Mouse (Mus musculus) neural tube, embryonic 13.5 days (tissue): ENCODE results near the gene 4933415F23Rik. TPM values are rescaled to one million over a fixed set of nuclear protein-coding genes. Genes with fewer than 3 reads are reported as not detected.

Experiments used
- ATAC-seq: fragments of 200-750 bp; cut with Nextera tagmentation; 2 replicates; pipeline ENCODE4 v1.8.0; 2017; ENCODE audit warnings: low read depth, mild to moderate bottlenecking, moderate TSS enrichment, moderate library complexity
- H3K27ac ChIP-seq: fragments of 300-500 bp; sonication (generic); replicated peaks from 2 replicates; pipeline ENCODE4 v1.5.1; 2015; ENCODE audit warnings: moderate library complexity, mild to moderate bottlenecking, inconsistent platforms
- H3K27me3 ChIP-seq: fragments of 300-500 bp; sonication (generic); 2 replicates; pipeline ENCODE4 v1.6.1; 2015; ENCODE audit warnings: mild to moderate bottlenecking, inconsistent platforms
- H3K36me3 ChIP-seq: fragments of 300-500 bp; sonication (generic); 2 replicates; pipeline ENCODE4 v1.6.1; 2015; ENCODE audit warnings: mild to moderate bottlenecking, inconsistent platforms
- H3K4me1 ChIP-seq: fragments of 300-500 bp; sonication (generic); replicated peaks from 2 replicates; pipeline ENCODE4 v1.6.1; 2015; ENCODE audit warnings: inconsistent platforms
- H3K4me2 ChIP-seq: fragments of 300-500 bp; sonication (generic); 2 replicates; pipeline ENCODE4 v1.6.1; 2015; ENCODE audit warnings: inconsistent platforms, mild to moderate bottlenecking, moderate library complexity
- H3K4me3 ChIP-seq: fragments of 300-500 bp; sonication (generic); 2 replicates; pipeline ENCODE4 v1.5.1; 2015; ENCODE audit warnings: mild to moderate bottlenecking, inconsistent platforms
- H3K9ac ChIP-seq: fragments of 300-500 bp; sonication (generic); 2 replicates; pipeline ENCODE4 v1.6.1; 2015; ENCODE audit warnings: moderate library complexity, mild to moderate bottlenecking, inconsistent platforms
- H3K9me3 ChIP-seq: fragments of 300-500 bp; sonication (generic); 2 replicates; pipeline ENCODE4 v1.6.1; 2016; ENCODE audit warnings: inconsistent platforms
- WGBS: fragments of 180-500 bp; shearing (Covaris S2); methylation state at CpG from one replicate; pipeline ENCODE4 v1.1.7; 2015; 5-methylcytosine and 5-hydroxymethylcytosine counted together
- polyA plus RNA-seq: library from polyadenylated mRNA; unstranded; fragments of >200 nt; fragmentation: Nextera tagmentation; extraction: Ambion mirVana; gene quantifications from 2 replicates; pipeline ENCODE4 v1.2.1, GENCODE M21; 2015

4933415F23Rik gene
- polyA plus RNA-seq, 1 experiment from 2014 or later, result 0.14 TPM

DNA sequence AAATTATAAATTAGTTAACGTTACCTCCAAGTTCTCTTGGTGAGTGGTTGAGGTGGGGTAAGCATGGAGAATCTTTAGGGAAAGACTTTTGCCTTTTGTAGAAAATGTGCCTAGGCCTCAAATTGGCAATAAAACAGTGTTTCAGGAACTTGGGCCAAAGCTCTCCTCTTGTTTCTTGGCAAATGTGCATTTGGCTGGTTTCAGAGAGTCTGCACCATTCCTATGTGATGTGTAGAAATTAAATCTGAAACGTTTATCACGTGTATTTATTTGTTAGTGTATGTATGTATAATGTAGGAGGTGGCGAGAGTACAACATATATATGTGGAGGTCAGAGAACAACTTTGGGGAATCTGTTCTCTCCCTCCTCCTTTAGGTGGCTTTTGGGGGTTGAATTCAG is 4.1 kb downstream of the 4933415F23Rik start:
- no peak overlapping the region for H3K4me2 ChIP-seq
- H3K27ac ChIP-seq, result no peak overlapping the region
- no peaks in the 10 kb centered on the region for H3K4me1 ChIP-seq
- H3K4me3 ChIP-seq, result no peak overlapping the region
- no peaks in the 10 kb centered on the region for H3K36me3 ChIP-seq
- WGBS, result 85% methylated on average over 4 of the region's 4 CpGs
- H3K27me3 ChIP-seq, result no peaks in the 10 kb centered on the region
- ATAC-seq, result no peak
- no peaks in the 10 kb centered on the region for H3K9me3 ChIP-seq
- H3K9ac ChIP-seq, result no peak overlapping the region

DNA sequence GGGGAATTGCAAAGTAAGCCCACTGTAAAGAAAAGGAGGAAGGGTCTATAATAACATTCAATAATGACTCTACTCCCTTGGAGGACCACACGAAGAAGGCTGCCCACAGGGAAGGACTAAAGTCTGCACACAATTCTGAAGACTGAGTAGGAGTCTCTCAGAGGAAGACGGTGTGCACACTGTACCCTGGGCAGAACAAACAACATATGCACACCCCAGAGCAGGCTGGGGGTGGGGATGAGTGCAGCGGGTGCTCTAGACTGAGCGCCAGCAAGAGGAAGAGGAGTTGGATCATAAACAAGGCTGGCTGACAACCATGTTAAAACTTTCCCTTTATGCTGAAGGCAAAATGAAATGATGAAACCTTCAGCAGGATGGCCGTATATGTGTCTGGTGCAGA is 34.3 kb downstream of the 4933415F23Rik start:
- H3K4me3 ChIP-seq, result no peak overlapping the region
- 85% methylated on average over 5 of the region's 5 CpGs for WGBS

DNA sequence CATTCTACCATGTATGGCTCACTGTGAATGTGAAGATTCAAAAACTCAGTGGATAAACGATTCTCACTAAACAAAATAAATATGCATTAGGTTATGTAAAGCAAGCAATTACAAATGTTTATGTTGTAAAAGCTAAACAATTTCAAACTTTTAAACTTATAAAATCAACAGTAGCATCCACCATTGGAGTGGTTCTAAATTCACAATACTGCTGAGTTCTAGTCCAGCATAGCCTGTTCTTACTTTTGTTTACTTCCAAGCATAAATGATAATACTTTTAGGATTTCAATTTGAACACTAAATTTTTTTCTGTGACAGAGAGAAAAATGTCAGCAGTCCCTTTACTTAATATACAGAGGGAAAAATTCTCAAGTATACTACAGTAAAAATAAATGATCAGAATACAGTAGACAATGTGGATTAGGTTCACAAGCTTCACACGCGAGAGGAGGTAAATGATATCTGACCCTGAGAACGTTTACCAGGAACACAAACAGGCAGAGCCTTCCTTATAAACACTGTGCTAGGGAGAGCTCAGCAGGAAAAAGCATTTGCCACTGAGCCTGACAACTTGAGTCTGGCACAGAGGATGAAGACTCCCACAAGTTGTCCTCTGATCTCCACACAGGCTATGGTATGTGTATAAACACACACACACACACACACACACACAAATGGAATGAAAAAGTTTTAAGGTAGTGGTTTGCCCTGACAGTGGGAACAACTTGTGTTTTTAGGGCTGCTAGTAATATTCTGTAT is 37.2 kb downstream of the 4933415F23Rik start:
- H3K9ac ChIP-seq, result no peak overlapping the region
- no peaks in the 10 kb centered on the region for H3K4me1 ChIP-seq
- no peaks in the 10 kb centered on the region for H3K36me3 ChIP-seq
- H3K9me3 ChIP-seq, result no peaks in the 10 kb centered on the region
- no peak for ATAC-seq
- no peaks in the 10 kb centered on the region for H3K27me3 ChIP-seq
- no peak overlapping the region for H3K4me2 ChIP-seq
- no peak overlapping the region for H3K4me3 ChIP-seq
- 65% methylated on average over 4 of the region's 4 CpGs for WGBS
- H3K27ac ChIP-seq, result no peak overlapping the region

More for the DNA sequence above, 34.3 kb downstream of the 4933415F23Rik start:
- Histone ChIP-seq H3K9ac (no peak overlapping the region), H3K4me1 (no peaks in the 10 kb centered on the region), H3K27me3 (no peaks in the 10 kb centered on the region), H3K27ac (no peak overlapping the region), H3K4me2 (no peak overlapping the region), H3K36me3 (no peaks in the 10 kb centered on the region), H3K9me3 (no peaks in the 10 kb centered on the region)
- ATAC-seq, result no peak

DNA sequence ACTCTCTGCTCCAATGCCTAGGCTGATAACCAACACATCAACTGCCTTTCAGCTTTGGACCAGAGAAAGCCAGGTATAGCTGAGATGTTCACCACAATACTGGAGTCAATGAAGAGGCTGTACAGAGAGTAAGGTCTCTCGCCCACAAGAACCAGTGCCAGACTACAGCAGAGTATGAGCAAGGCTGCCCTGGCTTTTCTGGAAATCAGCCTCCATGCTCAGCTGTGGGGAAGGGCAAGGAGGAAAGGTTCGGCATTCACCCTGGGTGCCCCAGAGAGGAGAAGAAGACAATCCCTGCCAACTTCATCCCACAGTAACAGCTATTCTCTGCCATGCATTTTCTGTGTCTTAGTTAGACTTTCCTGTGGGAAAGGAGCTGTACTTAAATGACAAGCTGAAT is 38.1 kb downstream of the 4933415F23Rik start:
- Histone ChIP-seq H3K36me3 (no peaks in the 10 kb centered on the region), H3K4me1 (no peaks in the 10 kb centered on the region), H3K4me2 (no peak overlapping the region), H3K4me3 (no peak overlapping the region), H3K9me3 (no peaks in the 10 kb centered on the region), H3K9ac (no peak overlapping the region), H3K27ac (no peak overlapping the region), H3K27me3 (no peaks in the 10 kb centered on the region)
- no peak for ATAC-seq
- WGBS, result 82% methylated on average over 2 of the region's 2 CpGs

DNA sequence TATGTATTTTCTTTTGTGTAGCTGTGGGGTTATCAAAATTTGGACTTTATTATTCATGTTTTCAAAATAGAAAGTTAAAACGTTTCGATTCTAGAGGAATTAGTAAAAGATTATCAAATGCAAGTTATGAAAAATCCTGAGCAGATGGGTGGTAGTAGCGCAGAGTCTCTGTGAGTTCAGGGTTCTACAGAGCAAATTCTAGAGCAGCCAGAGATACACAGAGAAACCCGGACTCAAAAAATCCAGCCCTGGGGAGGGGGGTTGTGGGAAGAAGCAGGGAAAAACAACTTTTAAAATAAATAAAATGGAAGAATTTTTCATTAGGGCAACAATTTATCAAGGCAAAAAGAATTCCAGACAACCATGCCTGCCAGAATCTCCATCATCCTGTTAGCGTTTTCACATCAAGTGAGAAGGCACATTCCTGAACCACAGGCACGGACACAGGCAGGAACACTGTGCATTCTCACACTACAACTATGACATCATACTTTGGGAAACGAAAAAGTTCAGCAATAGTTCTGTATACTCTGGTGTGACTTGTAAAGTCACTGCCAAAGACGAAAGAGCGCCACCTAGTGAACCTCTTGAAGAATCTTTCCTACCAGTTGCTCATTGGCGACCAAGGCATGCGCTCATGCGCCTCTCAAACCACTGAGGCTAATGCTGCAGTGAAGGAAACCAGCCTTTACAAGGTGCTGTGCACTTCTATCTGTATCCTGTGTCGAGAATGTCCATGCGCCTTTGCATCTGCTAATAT is 40.3 kb downstream of the 4933415F23Rik start:
- Histone ChIP-seq H3K9ac (no peak overlapping the region), H3K4me2 (no peak overlapping the region), H3K36me3 (no peaks in the 10 kb centered on the region), H3K27ac (no peak overlapping the region), H3K9me3 (no peaks in the 10 kb centered on the region), H3K27me3 (no peaks in the 10 kb centered on the region), H3K4me1 (no peaks in the 10 kb centered on the region), H3K4me3 (no peak overlapping the region)
- peak; percentile 95 for ATAC-seq
- WGBS, result 27% methylated on average over 14 of the region's 14 CpGs

DNA sequence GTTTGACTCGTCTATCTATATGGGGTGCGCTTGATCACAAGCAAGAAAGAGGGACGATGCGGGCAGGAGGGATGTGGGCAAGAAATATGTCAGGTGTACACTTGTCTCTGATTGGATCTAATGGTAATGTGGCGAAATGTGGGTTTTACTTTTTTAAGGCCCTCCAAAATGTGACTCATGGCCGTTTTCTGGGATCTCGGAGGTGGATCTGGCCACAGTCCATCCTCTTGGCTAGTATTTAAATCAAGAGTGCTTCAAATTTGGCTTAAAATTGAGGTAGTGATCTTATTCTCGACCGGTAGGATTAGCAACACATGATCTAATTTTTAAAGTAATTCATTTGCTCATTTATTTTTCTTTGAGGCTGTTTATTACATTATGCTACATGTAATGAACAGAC is 42.0 kb downstream of the 4933415F23Rik start:
- H3K9ac ChIP-seq, result no peak overlapping the region
- no peak for ATAC-seq
- H3K4me1 ChIP-seq, result no peaks in the 10 kb centered on the region
- H3K36me3 ChIP-seq, result no peaks in the 10 kb centered on the region
- H3K4me3 ChIP-seq, result no peak overlapping the region
- no peak overlapping the region for H3K27ac ChIP-seq
- 96% methylated on average over 9 of the region's 9 CpGs for WGBS
- H3K9me3 ChIP-seq, result no peaks in the 10 kb centered on the region
- no peaks in the 10 kb centered on the region for H3K27me3 ChIP-seq
- no peak overlapping the region for H3K4me2 ChIP-seq
